Mouse (Mus musculus) kidney, postnatal 14 days (tissue): Measurements from ENCODE around the gene Iffo2.
A peak's percentile ranks its signal among the peaks of the same experiment; 100 is the strongest.

ENCODE experiments used
- DNase-seq: peaks from one replicate; pipeline ENCODE4 v3.0.0; 2022; ENCODE audit warnings: mixed read lengths

Gene Iffo2

GRCm38 (mm10) chr4:139582903-139583302, 52.6 kb downstream of the Iffo2 start:
- no peak for DNase-seq

GRCm38 (mm10) chr4:139583629-139584245, 53.4 kb downstream of the Iffo2 start:
- DNase-seq: no peak

DNA sequence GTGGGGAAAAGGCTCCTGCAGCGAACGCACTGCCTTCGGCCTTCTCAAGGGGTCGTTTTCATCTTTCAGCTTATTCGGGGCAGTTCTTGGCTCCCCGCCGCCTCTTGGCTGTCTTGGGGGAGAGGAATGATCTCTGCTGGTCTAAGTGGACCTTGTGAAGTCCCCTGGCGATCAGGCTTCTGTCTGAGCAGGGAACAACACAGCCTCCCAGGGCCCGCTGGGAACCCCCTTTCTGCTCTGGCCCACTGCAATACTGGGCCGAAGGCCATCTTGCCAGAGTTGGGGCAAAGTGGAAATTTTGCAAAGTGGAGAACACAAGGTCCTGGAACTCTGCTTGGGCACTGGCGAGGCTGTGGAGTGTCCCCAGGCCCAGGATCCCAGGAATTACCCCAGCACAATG, 54.4 kb downstream of the Iffo2 start:
- no peak for DNase-seq

GRCm38 (mm10) chr4:139585713-139586112, 55.4 kb downstream of the Iffo2 start:
- DNase-seq: no peak

DNA sequence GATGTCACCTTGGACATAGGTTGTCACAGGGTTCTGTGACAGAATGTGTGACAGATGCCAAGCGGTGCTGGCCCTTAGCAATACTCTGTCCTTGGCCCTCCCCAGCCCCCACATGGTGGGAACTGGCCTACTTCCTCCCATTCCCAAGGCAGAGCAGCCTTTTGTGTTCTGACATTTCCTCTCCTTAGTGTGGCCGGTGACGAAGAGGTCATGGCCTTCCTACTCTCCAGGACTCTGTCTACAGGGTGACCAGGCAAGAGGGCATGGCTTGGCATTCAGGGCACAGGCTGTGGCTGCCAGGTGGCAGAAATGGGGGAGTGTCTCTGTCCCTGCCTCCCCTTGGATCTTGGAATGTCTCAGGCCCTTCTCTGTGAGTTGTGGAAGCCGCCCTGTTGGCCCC, 57.0 kb downstream of the Iffo2 start:
- peak; percentile 62 for DNase-seq

DNA sequence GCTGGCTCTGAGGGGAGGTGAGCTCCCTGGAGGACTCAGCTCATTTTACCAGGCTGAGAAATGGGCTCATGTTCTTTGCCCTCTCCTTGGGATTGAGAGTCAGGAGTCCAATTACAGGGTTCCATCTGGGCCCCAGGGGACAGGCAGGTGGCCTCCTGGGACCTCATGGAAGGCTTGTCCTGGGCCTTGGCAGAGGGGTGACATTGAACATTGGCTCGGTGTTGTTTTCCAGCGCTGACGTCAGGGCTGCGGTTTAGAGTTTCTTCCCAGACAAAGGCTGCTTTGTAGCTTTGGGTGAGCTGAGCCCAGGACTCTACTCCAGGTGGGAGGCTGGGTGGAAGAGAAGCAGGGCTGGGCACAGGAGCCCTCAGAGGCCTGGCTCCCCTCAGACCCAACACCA, 57.4 kb downstream of the Iffo2 start:
- no peak for DNase-seq

DNA sequence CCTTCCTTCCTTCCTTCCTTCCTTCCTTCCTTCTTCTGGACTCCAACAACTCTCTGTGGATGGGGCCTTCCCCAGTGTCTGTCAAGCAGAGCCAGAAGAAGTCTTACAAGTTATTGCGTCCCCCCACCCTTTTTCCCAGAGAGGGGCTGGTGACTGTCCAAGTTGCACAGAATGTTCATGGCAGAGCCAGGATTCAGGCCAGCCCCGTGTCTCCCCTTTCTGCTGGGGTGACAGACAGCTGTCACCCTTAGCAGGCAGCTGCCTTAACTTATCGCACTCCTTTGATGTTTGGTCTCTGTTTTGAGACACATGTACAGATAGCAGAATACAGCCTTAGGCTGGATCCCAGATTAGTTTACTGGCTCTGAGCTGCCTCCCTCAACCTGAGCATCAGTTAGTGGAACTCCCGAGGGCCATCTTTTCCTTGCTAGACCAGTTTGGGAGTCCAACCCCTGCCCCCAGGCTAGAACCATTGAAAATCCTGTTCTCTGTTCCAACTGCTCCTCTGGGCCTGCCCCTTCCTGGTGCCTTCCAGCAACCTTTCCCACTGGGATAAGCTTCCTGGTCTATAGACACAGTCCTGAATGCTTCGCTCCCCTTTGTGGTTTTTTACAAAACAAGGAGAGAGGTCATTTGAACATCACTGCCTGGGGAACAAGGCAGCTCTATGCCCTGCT, 59.1 kb downstream of the Iffo2 start:
- no peak for DNase-seq

GRCm38 (mm10) chr4:139590446-139590845, 60.1 kb downstream of the Iffo2 start:
- DNase-seq: no peak

DNA sequence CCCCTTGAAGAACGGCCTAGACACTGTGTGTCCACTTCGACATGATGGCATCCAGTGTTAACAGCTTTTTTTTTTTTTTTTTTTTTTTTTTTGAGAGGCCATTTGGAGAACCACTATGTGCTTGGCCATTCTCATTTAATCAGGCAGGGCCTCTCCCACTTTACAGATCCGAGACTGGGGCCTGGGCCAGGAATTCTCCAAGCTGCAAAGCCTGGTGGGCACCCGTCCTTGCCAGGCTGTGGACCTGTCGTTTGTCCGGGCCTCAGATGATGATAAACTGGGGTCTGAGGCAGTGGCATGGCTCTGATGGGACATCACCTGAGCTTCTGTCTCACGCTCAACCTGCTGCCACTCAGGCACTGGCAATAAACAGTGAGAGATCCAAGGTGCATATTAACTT, 62.5 kb downstream of the Iffo2 start:
- DNase-seq: no peak

GRCm38 (mm10) chr4:139593383-139593782, 63.0 kb downstream of the Iffo2 start:
- DNase-seq: no peak

DNA sequence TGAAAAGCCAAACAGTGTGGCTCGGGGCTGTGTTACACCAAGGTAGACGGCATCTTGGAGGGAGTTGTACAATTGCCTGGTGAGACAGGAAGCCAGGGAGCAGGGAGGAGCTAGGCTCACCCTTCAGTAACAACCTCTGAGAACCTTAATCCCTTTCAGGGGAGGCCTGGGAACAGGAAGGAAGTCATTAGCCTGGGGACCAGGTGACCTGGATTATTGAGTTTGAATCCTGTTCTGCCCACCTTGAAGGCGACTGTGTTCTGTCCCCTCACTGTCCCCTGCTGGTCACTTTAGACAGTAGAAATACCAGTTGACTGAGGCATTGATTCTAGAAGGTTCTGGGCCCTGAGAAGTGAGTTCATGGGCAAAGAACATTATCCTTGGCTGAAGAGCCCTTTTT, 63.7 kb downstream of the Iffo2 start:
- DNase-seq: no peak

GRCm38 (mm10) chr4:139596715-139597114, 66.4 kb downstream of the Iffo2 start:
- DNase-seq: no peak

- DNase-seq: no peak
These were observed 67.2 kb downstream of the Iffo2 start for GRCm38 (mm10) chr4:139597286-139598284.

DNA sequence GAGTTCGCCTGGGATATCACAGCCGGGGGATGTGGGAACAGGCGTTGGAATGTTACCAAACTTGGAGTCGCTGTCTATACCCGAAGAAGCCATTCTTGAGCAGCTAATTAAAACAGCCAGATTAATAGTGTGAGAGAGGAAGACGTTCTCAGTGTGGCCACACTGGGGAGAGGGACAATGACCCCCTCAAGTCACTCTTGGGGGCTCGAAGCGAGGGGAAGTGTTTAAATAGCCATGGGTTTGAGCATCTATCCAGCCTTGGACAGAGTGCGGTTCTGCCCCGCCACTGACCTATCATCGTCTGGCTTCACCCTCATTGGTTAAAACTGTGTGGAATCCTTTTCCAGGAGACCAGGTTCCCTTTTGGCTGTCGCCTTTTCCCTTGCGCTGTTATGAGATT, 68.0 kb downstream of the Iffo2 start:
- no peak for DNase-seq

- peak; percentile 96 for DNase-seq
These were observed 68.7 kb downstream of the Iffo2 start for GRCm38 (mm10) chr4:139598950-139599518.

DNA sequence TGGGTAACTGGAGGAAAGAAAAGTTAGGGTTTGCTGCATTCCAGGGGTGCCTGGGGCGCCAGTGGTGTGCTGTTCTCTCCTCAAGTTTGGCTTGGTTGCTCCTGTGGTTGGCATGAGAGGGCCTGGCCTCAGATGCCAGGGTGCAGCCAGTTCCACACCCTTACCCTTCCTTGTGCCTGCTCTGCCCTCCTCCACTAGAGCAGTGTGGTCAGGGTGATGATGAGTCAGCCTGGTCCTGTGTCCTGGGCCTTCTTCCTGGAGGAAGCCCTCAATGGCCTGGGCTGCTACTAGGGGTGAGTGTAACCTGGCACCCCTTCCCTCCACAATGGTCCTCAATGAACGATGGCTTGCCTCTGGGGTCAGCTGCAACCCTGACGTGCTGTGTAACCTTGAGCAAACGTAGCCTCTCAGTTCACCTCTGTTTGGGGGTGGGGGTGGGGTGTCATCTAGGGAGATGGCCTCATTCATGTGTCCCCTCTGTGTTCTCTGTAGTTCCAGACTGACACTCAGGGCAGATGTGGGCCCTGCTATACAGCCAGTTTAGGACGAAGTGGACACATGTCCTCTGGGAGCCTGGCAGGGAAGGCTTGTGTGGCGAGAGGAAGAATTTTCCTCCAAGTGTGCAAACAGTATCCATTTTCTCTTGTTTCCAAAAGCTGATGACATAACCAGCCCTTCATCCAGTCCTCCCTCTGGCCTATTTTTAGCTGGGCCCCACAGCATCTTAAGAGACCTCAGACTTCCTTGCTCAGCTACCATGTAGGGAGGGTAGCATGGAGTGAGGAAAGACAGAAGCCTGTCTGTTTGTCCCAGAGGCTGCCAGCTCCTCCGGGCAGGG, 71.4 kb downstream of the Iffo2 start:
- DNase-seq: no peak

GRCm38 (mm10) chr4:139602357-139603244, 72.3 kb downstream of the Iffo2 start, which contains the start of gene Gm21969:
TSS of gene Gm21969 (plus strand) at chr4:139603186.
- DNase-seq: no peak

GRCm38 (mm10) chr4:139605216-139605615, 74.9 kb downstream of the Iffo2 start:
- DNase-seq: no peak

GRCm38 (mm10) chr4:139606732-139607131, 76.4 kb downstream of the Iffo2 start:
- no peak for DNase-seq

DNA sequence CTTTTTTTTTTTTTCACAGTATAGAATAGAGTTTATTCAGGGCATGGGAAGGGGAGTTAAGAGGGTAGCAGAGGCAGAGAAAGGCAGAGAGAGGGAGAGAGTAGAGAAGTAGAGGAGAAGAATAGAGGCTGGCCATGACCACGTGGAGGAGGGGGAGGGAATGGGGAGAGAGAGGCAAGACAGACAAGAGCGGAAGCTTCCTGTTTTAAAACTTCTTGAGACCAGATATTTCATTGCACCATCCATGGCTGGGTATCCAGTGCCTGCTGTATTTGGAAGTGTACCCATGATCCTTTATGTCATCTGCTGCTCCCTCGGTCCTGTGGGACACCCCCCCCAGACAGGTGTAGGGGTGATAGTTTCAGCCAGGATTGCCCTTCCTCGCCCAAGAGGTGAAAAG, 78.6 kb downstream of the Iffo2 start:
- no peak for DNase-seq

- no peak for DNase-seq
These were observed 80.6 kb downstream of the Iffo2 start for GRCm38 (mm10) chr4:139610954-139611353.
